Mouse (Mus musculus): ENCODE data around the gene Agfg1.
"Not testable (repeated sequence)": the region's sequence is repeated elsewhere in the genome, so short reads cannot be mapped to it uniquely, and the experiment has no call there.

Agfg1 gene

GRCm38 (mm10) chr1:82913025-82913424, 73.7 kb downstream of the Agfg1 start, which contains the start of gene A030005L19Rik:
A030005L19Rik (plus strand) TSS chr1:82913325.
- no peak for DNase-seq (ENCODE audit: low spot score)

GRCm38 (mm10) chr1:82913434-82913833, 74.2 kb downstream of the Agfg1 start:
- not testable (repeated sequence) for DNase-seq (ENCODE audit: low spot score)

- DNase-seq (ENCODE audit: low spot score), result no peak
Observed at GRCm38 (mm10) chr1:82924650-82925049, 85.4 kb downstream of the Agfg1 start, which contains the start of gene A030014E15Rik. A030014E15Rik (plus strand) TSS chr1:82924917.

GRCm38 (mm10) chr1:82930558-82930957, 91.3 kb downstream of the Agfg1 start:
- not testable (repeated sequence) for DNase-seq (ENCODE audit: low spot score)

GRCm38 (mm10) chr1:82931326-82931725, 92.0 kb downstream of the Agfg1 start, which contains the start of gene Gm6217:
Gm6217 (minus strand) TSS chr1:82931399.
- DNase-seq (ENCODE audit: low spot score), result not testable (repeated sequence)

GRCm38 (mm10) chr1:82938666-82939065, 99.4 kb downstream of the Agfg1 start:
- no peak for DNase-seq (ENCODE audit: low spot score)

GRCm38 (mm10) chr1:82942505-82942904, 103.2 kb downstream of the Agfg1 start:
- DNase-seq (ENCODE audit: low spot score), result not testable (repeated sequence)

GRCm38 (mm10) chr1:82943295-82943694, 104.0 kb downstream of the Agfg1 start, which contains the start of gene A030003K21Rik:
A030003K21Rik (minus strand) TSS chr1:82943388.
- DNase-seq (ENCODE audit: low spot score), result not testable (repeated sequence)

- not testable (repeated sequence) for DNase-seq (ENCODE audit: low spot score)
Observed at GRCm38 (mm10) chr1:82946029-82946428, 106.7 kb downstream of the Agfg1 start.

- DNase-seq (ENCODE audit: low spot score), result no peak
Observed at GRCm38 (mm10) chr1:82948601-82949000, 109.3 kb downstream of the Agfg1 start.
